Mouse (Mus musculus) forebrain, embryonic 15.5 days (tissue): ENCODE measurements around the gene Gm49776. TPM values are rescaled to one million over a fixed set of nuclear protein-coding genes. Genes with fewer than 3 reads are reported as not detected.
A peak's percentile ranks its signal among the peaks of the same experiment; 100 is the strongest.

ENCODE experiments used
- microRNA counts: library from miRNA; unstranded; fragments of <30 nt; microRNA quantifications from one replicate; lab custom pipeline; 2016
- microRNA-seq: library from miRNA; unstranded; fragments of <30 nt; microRNA quantifications from one replicate; pipeline ENCODE4, GENCODE M21; 2016
- polyA plus RNA-seq: library from polyadenylated mRNA; unstranded; fragments of >200 nt; fragmentation: Nextera tagmentation; extraction: Ambion mirVana; gene quantifications from 2 replicates; pipeline ENCODE4 v1.2.1, GENCODE M21; 2015

The Gm49776 gene
- polyA plus RNA-seq, 1 experiment from 2014 or later: 3.1 TPM

MicroRNAs encoded within 50 kb of the gene (microRNA counts, 519-probe panel; counts per million panel counts)
- microRNA mmu-miR-1306 (lab: Ali Mortazavi, UCI): 2,363 counts per million, percentile 46 among the panel's probes with 10 or more counts

Small RNA genes within 50 kb of the gene (microRNA-seq; reads per million reads assigned to microRNA genes)
- gene Gm24572 (not detected), gene Mir1306 (231 reads per million, percentile 65 among the genes with 10 or more reads in this experiment)

Other genes with a start within 250 kb of the Gm49776 start
- gene Dgcr6, start 205.5 kb downstream of the Gm49776 start, polyA plus RNA-seq: 167 and 169 TPM in 2 replicates
- gene Prodh, start 168.1 kb downstream of the Gm49776 start, polyA plus RNA-seq: 2.9 and 3.7 TPM in 2 replicates
- gene Rtn4r, start 130.7 kb downstream of the Gm49776 start, polyA plus RNA-seq: 18.1 and 21.9 TPM in 2 replicates
- 0.27 TPM in 1 of 2 replicates, not detected in the other for gene Ccdc188, start 40.4 kb downstream of the Gm49776 start, polyA plus RNA-seq
- 17.9 and 18.9 TPM in 2 replicates for gene Zdhhc8, start 23.2 kb downstream of the Gm49776 start, polyA plus RNA-seq
- 114 and 119 TPM in 2 replicates for gene Trmt2a, start 9.6 kb downstream of the Gm49776 start, polyA plus RNA-seq
- gene Ranbp1, start 9.6 kb downstream of the Gm49776 start, polyA plus RNA-seq: 441 and 464 TPM in 2 replicates
- 38.5 and 40.9 TPM in 2 replicates for gene Dgcr8, start 30.9 kb upstream of the Gm49776 start, polyA plus RNA-seq
- 76.5 and 78.1 TPM in 2 replicates for gene Tango2, start 89.8 kb upstream of the Gm49776 start, polyA plus RNA-seq
- 63.3 and 72.0 TPM in 2 replicates for gene Arvcf, start 89.9 kb upstream of the Gm49776 start, polyA plus RNA-seq
- gene Txnrd2, start 168.1 kb upstream of the Gm49776 start, polyA plus RNA-seq: 24.2 and 26.3 TPM in 2 replicates
- 83.0 and 84.4 TPM in 2 replicates for gene Comt, start 168.5 kb upstream of the Gm49776 start, polyA plus RNA-seq
- 16.0 and 16.4 TPM in 2 replicates for gene Gnb1l, start 240.4 kb upstream of the Gm49776 start, polyA plus RNA-seq
- gene Rtl10, start 240.6 kb upstream of the Gm49776 start, polyA plus RNA-seq: 3.4 and 3.5 TPM in 2 replicates